Mouse (Mus musculus) spleen, adult 2 months (tissue): Measurements from ENCODE around the gene Meis2.

Source experiments
- CTCF ChIP-seq: fragments of 200-500 bp; IDR thresholded peaks from 2 replicates; pipeline ENCODE4 v1.5.1; 2011; ENCODE audit warnings: mild to moderate bottlenecking, inconsistent platforms; ENCODE audit not compliant: insufficient read depth, insufficient read length, insufficient replicate concordance; ENCODE audit errors: extremely low read depth
- POLR2A ChIP-seq: fragments of 200-500 bp; IDR thresholded peaks from 2 replicates; pipeline ENCODE4 v1.6.1; 2011; ENCODE audit warnings: low read depth, low read length, inconsistent platforms

GRCm38 (mm10) chr2:115872851-115873250 lies 192.8 kb downstream of the Meis2 start:
- no peak for TF ChIP-seq CTCF
- no peak for TF ChIP-seq POLR2A
